Mouse (Mus musculus): Measurements from ENCODE around the gene Bbc3. TPM values are rescaled to one million over a fixed set of nuclear protein-coding genes. Genes with fewer than 3 reads are reported as not detected.
"Not testable (repeated sequence)": the region's sequence is repeated elsewhere in the genome, so short reads cannot be mapped to it uniquely, and the experiment has no call there.

The Bbc3 gene
- polyA plus RNA-seq, 1 experiment from 2014 or later, result 3.7 TPM

- H3K36me3 ChIP-seq (replicated peaks; ENCODE audit: insufficient read depth, low read length), result no peaks in the 10 kb centered on the region
- H3K27ac ChIP-seq (ENCODE audit: low read depth), result no peak overlapping the region; the same call in 1 of the 2 replicates
- DNase-seq, result no peak
- TF ChIP-seq CTCF (IDR thresholded peaks at IDR 0.05; ENCODE audit: low read depth), result no peak
- TF ChIP-seq EP300 (IDR thresholded peaks at IDR 0.05; ENCODE audit: low read depth), result no peak
- WGBS (ENCODE audit: insufficient replicate concordance), result 65% methylated on average over 2 of the region's 2 CpGs
- H3K27me3 ChIP-seq (ENCODE audit: insufficient read depth, low read length), result peaks cover 14% of the 10 kb centered on the region
- no peak overlapping the region for H3K4me3 ChIP-seq (ENCODE audit: low read depth, low read length)
- no peak overlapping the region for H3K9ac ChIP-seq (replicated peaks)
- no peak for ATAC-seq
- no peaks in the 10 kb centered on the region for H3K9me3 ChIP-seq (ENCODE audit: low read length)
- H3K4me1 ChIP-seq (ENCODE audit: insufficient read depth), result peaks cover 22% of the 10 kb centered on the region
- no peak overlapping the region for H3K4me2 ChIP-seq (ENCODE audit: low read depth, low read length)
Measured at GRCm38 (mm10) chr7:16297616-16298015, 10.6 kb upstream of the Bbc3 start.

- WGBS (ENCODE audit: insufficient replicate concordance), result 73% methylated on average over 5 of the region's 5 CpGs
- Histone ChIP-seq H3K4me2 (ENCODE audit: low read depth, low read length) (no peak overlapping the region), H3K27ac (ENCODE audit: low read depth) (no peak overlapping the region), H3K9me3 (ENCODE audit: low read length) (no peaks in the 10 kb centered on the region), H3K9ac (replicated peaks) (no peak overlapping the region), H3K27me3 (ENCODE audit: insufficient read depth, low read length) (peaks cover 14% of the 10 kb centered on the region), H3K4me3 (ENCODE audit: low read depth, low read length) (no peak overlapping the region), H3K36me3 (replicated peaks; ENCODE audit: insufficient read depth, low read length) (no peaks in the 10 kb centered on the region), H3K4me1 (ENCODE audit: insufficient read depth) (peaks cover 22% of the 10 kb centered on the region)
- ATAC-seq (no peak), DNase-seq (no peak)
- TF ChIP-seq EP300 (IDR thresholded peaks at IDR 0.05; ENCODE audit: low read depth) (no peak), CTCF (IDR thresholded peaks at IDR 0.05; ENCODE audit: low read depth) (no peak)
Measured at GRCm38 (mm10) chr7:16298927-16299326, 9.3 kb upstream of the Bbc3 start.

GRCm38 (mm10) chr7:16299419-16300035 lies 8.7 kb upstream of the Bbc3 start:
- H3K27me3 ChIP-seq (ENCODE audit: insufficient read depth, low read length), result peaks cover 14% of the 10 kb centered on the region
- H3K4me1 ChIP-seq (ENCODE audit: insufficient read depth), result peaks cover 22% of the 10 kb centered on the region
- H3K9me3 ChIP-seq (ENCODE audit: low read length), result no peaks in the 10 kb centered on the region
- peak; percentile 76 for DNase-seq
- no peak for TF ChIP-seq EP300 (IDR thresholded peaks at IDR 0.05; ENCODE audit: low read depth)
- TF ChIP-seq CTCF (IDR thresholded peaks at IDR 0.05; ENCODE audit: low read depth), result no peak
- H3K36me3 ChIP-seq (replicated peaks; ENCODE audit: insufficient read depth, low read length), result no peaks in the 10 kb centered on the region
- 5% methylated on average over 52 of the region's 52 CpGs for WGBS (ENCODE audit: insufficient replicate concordance)
- H3K4me2 ChIP-seq (ENCODE audit: low read depth, low read length), result peak overlapping the region; percentile 54
- no peak overlapping the region for H3K9ac ChIP-seq (replicated peaks)
- peak overlapping the region; percentile 4; the same call in 1 of the 2 replicates for H3K4me3 ChIP-seq (ENCODE audit: low read depth, low read length)
- no peak for ATAC-seq
- H3K27ac ChIP-seq (ENCODE audit: low read depth), result no peak overlapping the region

GRCm38 (mm10) chr7:16307141-16307540 lies 1.1 kb upstream of the Bbc3 start:
- not testable (repeated sequence) for DNase-seq; H3K9ac ChIP-seq (replicated peaks); H3K4me3 ChIP-seq (ENCODE audit: low read depth, low read length); H3K4me2 ChIP-seq (ENCODE audit: low read depth, low read length); H3K27ac ChIP-seq (ENCODE audit: low read depth); H3K9me3 ChIP-seq (ENCODE audit: low read length); ATAC-seq; H3K27me3 ChIP-seq (ENCODE audit: insufficient read depth, low read length); H3K36me3 ChIP-seq (replicated peaks; ENCODE audit: insufficient read depth, low read length)
- 69% methylated on average over 6 of the region's 6 CpGs for WGBS (ENCODE audit: insufficient replicate concordance)
- H3K4me1 ChIP-seq (ENCODE audit: insufficient read depth), result peaks cover 25% of the 10 kb centered on the region

GRCm38 (mm10) chr7:16308555-16309317 lies 543 bp downstream of the Bbc3 start:
- ATAC-seq (peak; percentile 1), DNase-seq (peak; percentile 51)
- Histone ChIP-seq H3K4me1 (ENCODE audit: insufficient read depth) (peaks cover 39% of the 10 kb centered on the region), H3K27ac (ENCODE audit: low read depth) (peak overlapping the region; percentile 99), H3K9ac (replicated peaks) (peak overlapping the region; percentile 95), H3K36me3 (replicated peaks; ENCODE audit: insufficient read depth, low read length) (no peaks in the 10 kb centered on the region), H3K27me3 (ENCODE audit: insufficient read depth, low read length) (peaks cover 2% of the 10 kb centered on the region; the same call in 1 of the 2 replicates), H3K9me3 (ENCODE audit: low read length) (no peaks in the 10 kb centered on the region), H3K4me2 (ENCODE audit: low read depth, low read length) (peak overlapping the region; percentile 100), H3K4me3 (ENCODE audit: low read depth, low read length) (peak overlapping the region; percentile 81)
- TF ChIP-seq EP300 (IDR thresholded peaks at IDR 0.05; ENCODE audit: low read depth), result no peak
- no peak for TF ChIP-seq CTCF (IDR thresholded peaks at IDR 0.05; ENCODE audit: low read depth)
- WGBS (ENCODE audit: insufficient replicate concordance), result 27% methylated on average over 16 of the region's 16 CpGs

- Histone ChIP-seq H3K27ac (ENCODE audit: low read depth) (peak overlapping the region; percentile 99), H3K9ac (replicated peaks) (peak overlapping the region; percentile 95), H3K4me1 (ENCODE audit: insufficient read depth) (peaks cover 44% of the 10 kb centered on the region), H3K9me3 (ENCODE audit: low read length) (no peaks in the 10 kb centered on the region), H3K27me3 (ENCODE audit: insufficient read depth, low read length) (peaks cover 2% of the 10 kb centered on the region; the same call in 1 of the 2 replicates), H3K4me3 (ENCODE audit: low read depth, low read length) (peak overlapping the region; percentile 81), H3K36me3 (replicated peaks; ENCODE audit: insufficient read depth, low read length) (no peaks in the 10 kb centered on the region), H3K4me2 (ENCODE audit: low read depth, low read length) (peak overlapping the region; percentile 100)
- ATAC-seq, result peak; percentile 63
- peak; percentile 93 for DNase-seq
- WGBS (ENCODE audit: insufficient replicate concordance), result under 1% methylated on average over 53 of the region's 61 CpGs
- TF ChIP-seq EP300 (IDR thresholded peaks at IDR 0.05; ENCODE audit: low read depth) (no peak; the same call in 1 of the 2 replicates), CTCF (IDR thresholded peaks at IDR 0.05; ENCODE audit: low read depth) (no peak)
Measured at GRCm38 (mm10) chr7:16309318-16310019, 1.3 kb downstream of the Bbc3 start.
